Mouse (Mus musculus) brain, embryonic 14.5 days (tissue): Measurements from ENCODE around the gene Ptma.

Source experiments
- CTCF ChIP-seq: fragments of 200-500 bp; IDR thresholded peaks from 2 replicates; pipeline ENCODE4 v1.5.1; 2012; ENCODE audit warnings: inconsistent platforms, mild to moderate bottlenecking, moderate library complexity, borderline replicate concordance; ENCODE audit not compliant: insufficient read depth, insufficient read length; ENCODE audit errors: extremely low read depth
- POLR2A ChIP-seq: fragments of 200-500 bp; IDR thresholded peaks from 2 replicates; pipeline ENCODE4 v1.6.1; 2012; ENCODE audit warnings: mild to moderate bottlenecking, inconsistent platforms, borderline replicate concordance; ENCODE audit not compliant: poor library complexity, insufficient read depth, insufficient read length, severe bottlenecking; ENCODE audit errors: extremely low read depth

GRCm38 (mm10) chr1:86504697-86505421 lies 21.7 kb upstream of the Ptma start:
- TF ChIP-seq CTCF = no peak
- TF ChIP-seq POLR2A = no peak
